ENCODE assay signal across 17 mouse cellular contexts in genomic region chr1:90504583-90505080, GRCm38 (mm10).
DNase-seq lines count a peak whose midpoint lies in the region; ATAC-seq and TF ChIP-seq lines count a peak whose summit lies in the region.
"Had no signal": no experiment of that assay in that cellular context is flagged by ENCODE, and none has a peak within 500 bp of the region (broad histone marks: within the 10 kb centered on the region; RNA-seq: fewer than 3 reads in every experiment).

No protein-coding gene starts in this region.

- no peaks in the 10 kb centered on the region for H3K36me3 ChIP-seq in midbrain, embryonic 12.5 days
- no peaks in the 10 kb centered on the region for H3K36me3 ChIP-seq in midbrain, embryonic 16.5 days (ENCODE audit: control insufficient read depth, insufficient read depth, low read length)
- H3K36me3 ChIP-seq in liver, adult 2 months (ENCODE audit: control insufficient read depth, insufficient read depth, low read length), result no peaks in the 10 kb centered on the region
- no peaks in the 10 kb centered on the region for H3K36me3 ChIP-seq in intestine, embryonic 15.5 days
- no peaks in the 10 kb centered on the region for H3K36me3 ChIP-seq in hindbrain, embryonic 16.5 days (ENCODE audit: control insufficient read depth, insufficient read depth, low read length)
- H3K36me3 ChIP-seq: forebrain, embryonic 15.5 days; hindbrain, embryonic 10.5 days; limb, embryonic 10.5 days had no signal

- no peak for ATAC-seq in midbrain, embryonic 12.5 days (ENCODE audit: low FRiP score, low read depth)
- no peak for ATAC-seq in midbrain, embryonic 16.5 days
- ATAC-seq in intestine, embryonic 15.5 days, result no peak
- no peak for ATAC-seq in hindbrain, embryonic 16.5 days
- ATAC-seq: forebrain, embryonic 15.5 days; intestine, postnatal 0 days had no signal

- H3K27ac ChIP-seq in midbrain, embryonic 12.5 days (replicated peaks), result peak overlapping the region; percentile 4
- no peak overlapping the region for H3K27ac ChIP-seq in midbrain, embryonic 16.5 days (ENCODE audit: low read length)
- H3K27ac ChIP-seq in liver, adult 2 months (replicated peaks; ENCODE audit: insufficient read depth, low read depth, low read length), result no peak overlapping the region
- no peak overlapping the region for H3K27ac ChIP-seq in intestine, embryonic 15.5 days
- H3K27ac ChIP-seq in hindbrain, embryonic 16.5 days (ENCODE audit: low read depth, low read length), result no peak overlapping the region
- H3K27ac ChIP-seq: forebrain, embryonic 15.5 days; hindbrain, embryonic 10.5 days; limb, embryonic 10.5 days had no signal

- H3K4me2 ChIP-seq in midbrain, embryonic 12.5 days (replicated peaks), result no peak overlapping the region
- no peak overlapping the region for H3K4me2 ChIP-seq in midbrain, embryonic 16.5 days (ENCODE audit: low read length)
- H3K4me2 ChIP-seq in intestine, embryonic 15.5 days (replicated peaks), result no peak overlapping the region
- no peak overlapping the region for H3K4me2 ChIP-seq in hindbrain, embryonic 16.5 days (ENCODE audit: low read length)
- H3K4me2 ChIP-seq: forebrain, embryonic 15.5 days had no signal

- intact Hi-C loops in heart, postnatal 25 days (cut with DNase I), result no loop called here

- H3K79me2 ChIP-seq in liver, adult 2 months (ENCODE audit: control insufficient read depth, insufficient read depth, low read length), result no peaks in the 10 kb centered on the region

- 0 out of 2 replicates have a peak, but pooled peaks cover 2% of the 10 kb centered on the region for H3K9me3 ChIP-seq in midbrain, embryonic 12.5 days
- H3K9me3 ChIP-seq in midbrain, embryonic 16.5 days (replicated peaks; ENCODE audit: control insufficient read depth, low read length, poor library complexity, severe bottlenecking), result no peaks in the 10 kb centered on the region
- no peaks in the 10 kb centered on the region for H3K9me3 ChIP-seq in intestine, embryonic 15.5 days
- peaks cover 1% of the 10 kb centered on the region; the same call in 1 of the 2 replicates for H3K9me3 ChIP-seq in hindbrain, embryonic 16.5 days (ENCODE audit: control insufficient read depth, low read length)
- H3K9me3 ChIP-seq: forebrain, embryonic 15.5 days; limb, embryonic 10.5 days had no signal

- 16% methylated on average over 8 of the region's 8 CpGs for WGBS in midbrain, embryonic 12.5 days
- WGBS in midbrain, embryonic 16.5 days, result 11% methylated on average over 8 of the region's 8 CpGs
- 30% methylated on average over 8 of the region's 8 CpGs for WGBS in liver, adult 2 months
- WGBS in intestine, embryonic 15.5 days, result 26% methylated on average over 8 of the region's 8 CpGs
- WGBS in hindbrain, embryonic 16.5 days, result 26% methylated on average over 8 of the region's 8 CpGs

- peaks cover 15% of the 10 kb centered on the region for H3K4me1 ChIP-seq in midbrain, embryonic 12.5 days
- no peaks in the 10 kb centered on the region for H3K4me1 ChIP-seq in midbrain, embryonic 16.5 days (ENCODE audit: control insufficient read depth, insufficient read depth, low read length)
- H3K4me1 ChIP-seq in liver, adult 2 months (ENCODE audit: control insufficient read depth, insufficient read depth, low read length), result no peaks in the 10 kb centered on the region
- H3K4me1 ChIP-seq in intestine, embryonic 15.5 days (replicated peaks), result no peaks in the 10 kb centered on the region
- no peaks in the 10 kb centered on the region for H3K4me1 ChIP-seq in hindbrain, embryonic 16.5 days (ENCODE audit: control insufficient read depth, insufficient read depth, low read depth, low read length)

- H3K9ac ChIP-seq in midbrain, embryonic 12.5 days (replicated peaks), result no peak overlapping the region
- H3K9ac ChIP-seq in midbrain, embryonic 16.5 days (ENCODE audit: low read depth, low read length), result no peak overlapping the region
- H3K9ac ChIP-seq in liver, adult 2 months (ENCODE audit: low read depth, low read length), result no peak overlapping the region
- no peak overlapping the region for H3K9ac ChIP-seq in intestine, embryonic 15.5 days
- H3K9ac ChIP-seq in hindbrain, embryonic 16.5 days (ENCODE audit: low read depth, low read length), result no peak overlapping the region
- H3K9ac ChIP-seq: forebrain, embryonic 15.5 days had no signal

- no peak overlapping the region for H3K4me3 ChIP-seq in midbrain, embryonic 12.5 days
- H3K4me3 ChIP-seq in midbrain, embryonic 16.5 days (ENCODE audit: low read depth, low read length), result no peak overlapping the region
- H3K4me3 ChIP-seq in liver, adult 2 months (ENCODE audit: insufficient read depth, low read depth, low read length), result no peak overlapping the region
- no peak overlapping the region for H3K4me3 ChIP-seq in intestine, embryonic 15.5 days (replicated peaks)
- no peak overlapping the region for H3K4me3 ChIP-seq in hindbrain, embryonic 16.5 days (ENCODE audit: low read length)
- H3K4me3 ChIP-seq: forebrain, embryonic 15.5 days; hindbrain, embryonic 10.5 days; limb, embryonic 10.5 days had no signal

- no peaks in the 10 kb centered on the region; the same call in 1 of the 2 replicates for H3K27me3 ChIP-seq in midbrain, embryonic 12.5 days
- H3K27me3 ChIP-seq in midbrain, embryonic 16.5 days (ENCODE audit: control insufficient read depth, insufficient read depth, low read depth, low read length), result no peaks in the 10 kb centered on the region
- no peaks in the 10 kb centered on the region for H3K27me3 ChIP-seq in liver, adult 2 months (ENCODE audit: control insufficient read depth, insufficient read depth, low read length)
- H3K27me3 ChIP-seq in intestine, embryonic 15.5 days (replicated peaks), result no peaks in the 10 kb centered on the region
- no peaks in the 10 kb centered on the region for H3K27me3 ChIP-seq in hindbrain, embryonic 16.5 days (replicated peaks; ENCODE audit: control insufficient read depth, insufficient read depth, low read length)
- H3K27me3 ChIP-seq: forebrain, embryonic 15.5 days had no signal

- DNase-seq in heart, adult 18-20 months, result peak; percentile 41 to 51
- no peak for DNase-seq in heart, postnatal 25 days (ENCODE audit: low spot score)
- peak; percentile 24 for DNase-seq in liver, adult 2 months (ENCODE audit: extremely low read depth, low read depth, low spot score)
- DNase-seq in retina, postnatal 1 day, result no peak
- DNase-seq: adrenal gland, postnatal 14 days; B cell, adult 2 months; cerebellum, postnatal 10 days; kidney, postnatal 10 days; right cerebral cortex, postnatal 14 days had no signal

- no peak for TF ChIP-seq POLR2A in liver, adult 2 months (IDR thresholded peaks at IDR 0.05; ENCODE audit: extremely low read depth, insufficient read depth, low read length)

- no peak for TF ChIP-seq CTCF in liver, adult 2 months (IDR thresholded peaks at IDR 0.05; ENCODE audit: low read depth, low read length)

Comparison
In these comparisons a context has a peak if more than half of its experiments do, and no peak if none do; other contexts are left out.
1. DNase-seq: peak in heart, adult 18-20 months (2 of 2) and liver, adult 2 months (single experiment); none in heart, postnatal 25 days (single experiment) and retina, postnatal 1 day (single experiment).